Mouse (Mus musculus) heart, adult 2 months (tissue): ENCODE measurements around the gene Eif1ad.

ENCODE experiments used
- CTCF ChIP-seq: fragments of 200-600 bp; IDR thresholded peaks from 2 replicates; pipeline ENCODE4 v1.8.1; 2022; ENCODE audit warnings: antibody characterized with exemption, mild to moderate bottlenecking, moderate library complexity
- POLR2A ChIP-seq: fragments of 200-500 bp; IDR thresholded peaks from 2 replicates; pipeline ENCODE4 v1.6.1; 2011; ENCODE audit warnings: mild to moderate bottlenecking, low read depth, low read length, control low read depth; ENCODE audit not compliant: insufficient read depth

DNA sequence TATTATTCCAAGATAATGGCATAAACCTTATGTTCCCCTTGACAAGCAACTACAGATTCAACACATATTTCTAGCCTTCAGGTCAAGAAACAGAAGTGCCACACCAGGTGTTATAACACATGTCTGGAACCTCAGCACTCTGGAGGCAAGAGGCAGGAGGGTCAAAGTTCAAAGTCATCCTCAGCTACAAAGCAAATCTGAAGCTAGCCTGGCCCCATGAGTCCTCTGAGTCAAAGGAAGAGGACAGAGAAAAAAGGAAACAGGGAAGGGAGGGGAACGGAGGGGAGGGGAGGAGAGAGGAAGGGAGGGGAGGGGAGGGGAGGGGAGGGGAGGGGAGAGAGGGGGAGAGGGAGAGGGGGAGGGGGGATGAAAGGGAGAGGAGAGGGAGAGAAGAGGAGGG, 10.5 kb upstream of the Eif1ad start:
- no peak for TF ChIP-seq POLR2A
- TF ChIP-seq CTCF: no peak
